In the genomic region with DNA sequence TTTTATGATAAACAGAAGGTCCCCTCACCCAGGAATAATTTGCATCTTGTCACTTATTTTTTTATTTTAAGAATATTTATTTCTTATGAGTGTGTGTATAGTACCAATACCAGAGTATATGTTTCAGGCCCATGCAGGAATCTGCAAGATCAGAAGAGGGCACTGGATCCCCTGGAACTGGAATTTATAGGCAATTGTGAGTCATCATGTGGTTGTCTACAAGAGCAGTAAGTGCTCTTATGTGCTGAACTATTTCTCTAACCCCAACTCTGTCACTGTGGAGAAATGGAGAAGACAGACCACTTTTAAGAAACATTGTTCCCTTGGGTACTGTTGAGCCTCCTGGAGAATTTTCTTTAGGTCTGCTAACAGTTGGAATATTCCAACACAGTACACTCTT, we compare ENCODE assay signal across 30 mouse cellular contexts. TPM values are rescaled to one million over a fixed set of nuclear protein-coding genes. Genes with fewer than 3 reads are reported as not detected.
DNase-seq lines count a peak whose midpoint lies in the region; ATAC-seq and TF ChIP-seq lines count a peak whose summit lies in the region.
"Had no signal": no experiment of that assay in that cellular context is flagged by ENCODE, and none has a peak within 500 bp of the region (broad histone marks: within the 10 kb centered on the region; RNA-seq: fewer than 3 reads in every experiment).

No protein-coding gene starts in this region.

- in situ Hi-C loops in Patski (cut with MboI; ENCODE audit: low pct_unique_long_range_greater_than_20kb), result no loop called here

- H3K79me2 ChIP-seq in macrophage (ENCODE audit: inconsistent target), result peaks cover 81% of the 10 kb centered on the region; the same call in 1 of the 2 replicates

- peak overlapping the region; percentile 58 for H3K27ac ChIP-seq in macrophage
- H3K27ac ChIP-seq: embryonic facial prominence, embryonic 10.5 days; embryonic facial prominence, embryonic 13.5 days; forebrain, embryonic 10.5 days; forebrain, embryonic 13.5 days; heart, embryonic 15.5 days; hindbrain, embryonic 10.5 days; hindbrain, embryonic 13.5 days had no signal

- H3K36me3 ChIP-seq in macrophage (ENCODE audit: inconsistent target), result peaks cover 53% of the 10 kb centered on the region

- no peaks in the 10 kb centered on the region for H3K27me3 ChIP-seq in Patski
- H3K27me3 ChIP-seq: embryonic facial prominence, embryonic 13.5 days; forebrain, embryonic 13.5 days; heart, embryonic 12.5 days; heart, embryonic 15.5 days; hindbrain, embryonic 13.5 days had no signal

- DNase-seq in 3134 (ENCODE audit: extremely low read depth, insufficient read length, low spot score), result peak; percentile 34
- peak; percentile 70 for DNase-seq in 416B (ENCODE audit: low read depth)
- no peak for DNase-seq in Patski (ENCODE audit: low read depth, low spot score)
- no peak for DNase-seq in embryo, embryonic 10 days (ENCODE audit: low spot score)
- no peak for DNase-seq in testis, postnatal 10 days (ENCODE audit: low spot score)
- no peak for DNase-seq in left cerebral cortex, postnatal 36 days (ENCODE audit: low spot score in 2 of 2)
- DNase-seq: adrenal gland, postnatal 10 days; adrenal gland, postnatal 36 days; B cell, adult 2 months; cerebellum, adult 11 months; cerebellum, adult 2 months; cerebellum, adult 9-11 months; cerebellum, postnatal 25 days; embryo, embryonic 11 days; gastrocnemius, postnatal 25 days; heart, adult 18-20 months; heart, postnatal 10 days; heart, postnatal 36 days; kidney, adult 11 months had no signal

- peak; percentile 31 for TF ChIP-seq CTCF in Patski (IDR thresholded peaks at IDR 0.05)

- no peak for ATAC-seq in Patski
- ATAC-seq: CD4-positive, CD25-positive, alpha-beta regulatory T cell, adult 4 months; forebrain, embryonic 13.5 days; forebrain, embryonic 16.5 days had no signal

- POLR2A ChIA-PET in Patski (lab: Charles Lee), result no interaction called here

- intact Hi-C loops in left cerebral cortex, postnatal 36 days (cut with DNase I), result no loop called here

- H3K4me3 ChIP-seq in macrophage (ENCODE audit: inconsistent target), result no peak overlapping the region
- H3K4me3 ChIP-seq: embryonic facial prominence, embryonic 10.5 days; embryonic facial prominence, embryonic 13.5 days; forebrain, embryonic 10.5 days; forebrain, embryonic 13.5 days; heart, embryonic 12.5 days; heart, embryonic 15.5 days; hindbrain, embryonic 10.5 days; hindbrain, embryonic 13.5 days had no signal

- CTCF ChIA-PET in Patski (lab: Charles Lee), result interaction anchor here (1.4 kb wide), 1 partner anchor 13 kb away, joined by 4 read pairs; no protein-coding TSS in a partner anchor

RNA-seq across cellular contexts. Expression of gene Phf20, which starts 51.3 kb away (rescaled TPM):
- polyA plus RNA-seq in Patski (2021) (37.6 TPM), macrophage (2018) (30.3 to 83.9 TPM (median 31.8 TPM) in 3 replicates)
- 100 to 1,000 TPM; 176 to 613 (median 471) TPM for total RNA-seq in macrophage (2018; cell fraction: chromatin; rRNA removed)
- total RNA-seq in macrophage (2018; cell fraction: cytosol; rRNA removed), result 10 to 100 TPM; 18.1 to 64.1 (median 43.5) TPM
- total RNA-seq in macrophage (2018; cell fraction: nucleus; rRNA removed), result 100 to 1,000 TPM in 19 of 26 experiments, 10 to 100 TPM in 7; 55.0 to 247 (median 149) TPM
- total RNA-seq in left cerebral cortex, postnatal 36 days (2021), result 10 to 100 TPM; 68.9 to 77.7 TPM

Comparison
In these comparisons a context has a peak if more than half of its experiments do, and no peak if none do; other contexts are left out.
1. DNase-seq: peak in 3134 (single experiment) and 416B (single experiment); none in Patski (single experiment), embryo, embryonic 10 days (single experiment), testis, postnatal 10 days (single experiment) and left cerebral cortex, postnatal 36 days (0 of 2).